Comparison of ENCODE assay signal across 15 mouse cellular contexts in genomic region chr10:44427426-44427825, GRCm38 (mm10).
DNase-seq lines count a peak whose midpoint lies in the region; ATAC-seq lines count a peak whose summit lies in the region.
"Had no signal": no experiment of that assay in that cellular context is flagged by ENCODE, and none has a peak within 500 bp of the region (broad histone marks: within the 10 kb centered on the region; RNA-seq: fewer than 3 reads in every experiment).

No protein-coding gene starts in this region.

- no peak overlapping the region for H3K9ac ChIP-seq in lung, embryonic 16.5 days (ENCODE audit: low read length)
- no peak overlapping the region for H3K9ac ChIP-seq in intestine, embryonic 15.5 days
- no peak overlapping the region for H3K9ac ChIP-seq in stomach, embryonic 16.5 days (ENCODE audit: low read length)
- H3K9ac ChIP-seq: hindbrain, embryonic 13.5 days; limb, embryonic 12.5 days; midbrain, embryonic 12.5 days; neural tube, embryonic 13.5 days had no signal

- H3K4me3 ChIP-seq in lung, embryonic 16.5 days (ENCODE audit: low read length) = no peak overlapping the region
- H3K4me3 ChIP-seq in intestine, embryonic 15.5 days (replicated peaks) = no peak overlapping the region
- no peak overlapping the region for H3K4me3 ChIP-seq in stomach, embryonic 16.5 days (replicated peaks; ENCODE audit: low read length)
- H3K4me3 ChIP-seq: erythroblast, embryonic 14.5 days; hindbrain, embryonic 13.5 days; limb, embryonic 12.5 days; midbrain, embryonic 12.5 days; neural tube, embryonic 13.5 days had no signal

- no peak for ATAC-seq in lung, embryonic 16.5 days (ENCODE audit: low read depth)
- peak; percentile 17; the same call in 1 of the 2 replicates for ATAC-seq in intestine, embryonic 15.5 days
- no peak for ATAC-seq in stomach, embryonic 16.5 days (ENCODE audit: insufficient read depth, low FRiP score)

- no peaks in the 10 kb centered on the region; the same call in none of the 2 replicates for H3K4me1 ChIP-seq in lung, embryonic 16.5 days (replicated peaks; ENCODE audit: control insufficient read depth, insufficient read depth, low read length)
- H3K4me1 ChIP-seq in intestine, embryonic 15.5 days (replicated peaks) = no peaks in the 10 kb centered on the region; the same call in 1 of the 2 replicates
- H3K4me1 ChIP-seq in stomach, embryonic 16.5 days (ENCODE audit: control insufficient read depth, insufficient read depth, low read length) = no peaks in the 10 kb centered on the region
- H3K4me1 ChIP-seq: hindbrain, embryonic 13.5 days; limb, embryonic 12.5 days; neural tube, embryonic 13.5 days had no signal

- DNase-seq in adrenal gland, adult 2 months = peak; percentile 35
- DNase-seq in adrenal gland, postnatal 25 days = no peak
- no peak for DNase-seq in lung, postnatal 14 days
- DNase-seq in cerebellum, postnatal 14 days = no peak
- DNase-seq in adipocyte (ENCODE audit: low spot score) = no peak

- no peaks in the 10 kb centered on the region for H3K9me3 ChIP-seq in lung, embryonic 16.5 days (ENCODE audit: control insufficient read depth, low read length)
- no peaks in the 10 kb centered on the region for H3K9me3 ChIP-seq in intestine, embryonic 15.5 days
- H3K9me3 ChIP-seq in stomach, embryonic 16.5 days (replicated peaks; ENCODE audit: control insufficient read depth, low read length) = no peaks in the 10 kb centered on the region
- H3K9me3 ChIP-seq: G1E; hindbrain, embryonic 13.5 days; limb, embryonic 12.5 days; midbrain, embryonic 12.5 days; neural tube, embryonic 13.5 days had no signal

- no peaks in the 10 kb centered on the region for H3K27me3 ChIP-seq in lung, embryonic 16.5 days (ENCODE audit: control insufficient read depth, insufficient read depth, low read depth, low read length)
- no peaks in the 10 kb centered on the region for H3K27me3 ChIP-seq in intestine, embryonic 15.5 days (replicated peaks)
- H3K27me3 ChIP-seq in stomach, embryonic 16.5 days (ENCODE audit: control insufficient read depth, insufficient read depth, low read length) = no peaks in the 10 kb centered on the region
- H3K27me3 ChIP-seq: limb, embryonic 12.5 days; neural tube, embryonic 13.5 days had no signal

- 86% methylated on average over 11 of the region's 11 CpGs for WGBS in lung, embryonic 16.5 days
- 78% methylated on average over 11 of the region's 11 CpGs for WGBS in intestine, embryonic 15.5 days
- WGBS in stomach, embryonic 16.5 days = 83% methylated on average over 11 of the region's 11 CpGs

- peak overlapping the region; percentile 58 for H3K27ac ChIP-seq in lung, embryonic 16.5 days (ENCODE audit: low read length)
- H3K27ac ChIP-seq in intestine, embryonic 15.5 days = peak overlapping the region; percentile 41; the same call in 1 of the 2 replicates
- H3K27ac ChIP-seq in stomach, embryonic 16.5 days (ENCODE audit: low read length) = peak overlapping the region; percentile 83
- H3K27ac ChIP-seq: hindbrain, embryonic 13.5 days; limb, embryonic 12.5 days; midbrain, embryonic 12.5 days; neural tube, embryonic 13.5 days had no signal

- no peak overlapping the region for H3K4me2 ChIP-seq in lung, embryonic 16.5 days (ENCODE audit: low read depth, low read length)
- H3K4me2 ChIP-seq in intestine, embryonic 15.5 days (replicated peaks) = no peak overlapping the region
- H3K4me2 ChIP-seq in stomach, embryonic 16.5 days (ENCODE audit: low read depth, low read length) = no peak overlapping the region
- H3K4me2 ChIP-seq: heart, embryonic 11.5 days; hindbrain, embryonic 13.5 days; limb, embryonic 12.5 days; midbrain, embryonic 12.5 days; neural tube, embryonic 13.5 days had no signal

- no peaks in the 10 kb centered on the region for H3K36me3 ChIP-seq in lung, embryonic 16.5 days (ENCODE audit: control insufficient read depth, insufficient read depth, low read length)
- H3K36me3 ChIP-seq in intestine, embryonic 15.5 days = no peaks in the 10 kb centered on the region
- no peaks in the 10 kb centered on the region for H3K36me3 ChIP-seq in stomach, embryonic 16.5 days (ENCODE audit: control insufficient read depth, insufficient read depth, low read length)
- H3K36me3 ChIP-seq: G1E; hindbrain, embryonic 13.5 days; limb, embryonic 12.5 days; midbrain, embryonic 12.5 days; neural tube, embryonic 13.5 days had no signal
